Mouse (Mus musculus) leukemia stem cell, adult 10-12 weeks (primary cell): Measurements from ENCODE around the gene Trpc5os. TPM values are rescaled to one million over a fixed set of nuclear protein-coding genes. Genes with fewer than 3 reads are reported as not detected.

Experiments used
- polyA plus RNA-seq: library from polyadenylated mRNA; stranded (reverse); fragments of >175 nt; gene quantifications from 2 replicates; pipeline ENCODE4 v1.2.3, GENCODE M21; 2012; ENCODE audit warnings: low replicate concordance

The Trpc5os gene
- not detected in 2 replicates for polyA plus RNA-seq

DNA sequence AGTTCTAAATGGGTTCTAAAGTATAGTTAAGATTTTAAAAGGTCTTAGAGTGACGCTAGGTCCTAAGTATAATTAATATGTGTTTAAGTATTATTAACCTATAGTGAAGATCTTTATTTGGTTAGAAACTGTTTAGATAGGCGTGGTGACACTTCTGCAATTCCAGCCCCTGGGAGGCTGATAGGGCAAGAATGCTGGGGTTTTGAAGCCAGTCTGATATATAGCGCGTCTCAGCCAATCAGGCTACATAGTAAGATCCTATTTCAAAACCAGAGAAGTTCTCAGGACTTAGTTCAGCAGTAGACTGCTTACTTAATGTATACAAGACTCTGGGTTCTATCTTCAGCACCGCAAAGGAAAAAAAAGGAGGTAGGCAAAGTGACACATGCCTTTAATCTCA is at the start of gene Trpc5os:
TSS of gene Trpc5os (plus strand) at position 301 of the 400 bp plus-strand sequence.

Other genes starting within 250 kb of the Trpc5os start
- gene Alg13, start 138.8 kb upstream of the Trpc5os start, polyA plus RNA-seq: 1.9 and 13.3 TPM in 2 replicates
- gene Trpc5, start 231.6 kb downstream of the Trpc5os start, polyA plus RNA-seq: not detected in 2 replicates
- gene Rtl4, start 232.3 kb downstream of the Trpc5os start, polyA plus RNA-seq: not detected in 2 replicates